Mouse (Mus musculus) lung, adult 2 months (tissue): ENCODE measurements around the gene Entpd8.

Experiments
- CTCF ChIP-seq: fragments of 200-500 bp; IDR thresholded peaks from 2 replicates; pipeline ENCODE4 v1.5.1; 2011; ENCODE audit warnings: mild to moderate bottlenecking, low read length, control low read depth; ENCODE audit not compliant: insufficient read depth
- POLR2A ChIP-seq: fragments of 200-500 bp; IDR thresholded peaks from 2 replicates; pipeline ENCODE4 v1.6.1; 2011; ENCODE audit warnings: low read depth, mild to moderate bottlenecking, control low read depth, low read length, borderline replicate concordance; ENCODE audit errors: extremely low read depth

- no peak for TF ChIP-seq CTCF
- TF ChIP-seq POLR2A, result no peak
Observed at GRCm38 (mm10) chr2:25080076-25080475, at the start of gene Entpd8.
